Mouse (Mus musculus) embryonic facial prominence, embryonic 12.5 days (tissue): ENCODE data around the gene Fgd5. TPM values are rescaled to one million over a fixed set of nuclear protein-coding genes. Genes with fewer than 3 reads are reported as not detected.

Source experiments
- ATAC-seq: fragments of 200-750 bp; cut with Nextera tagmentation; 2 replicates; pipeline ENCODE4 v1.8.0; 2017; ENCODE audit not compliant: insufficient number of reproducible peaks, insufficient read depth, low FRiP score, low TSS enrichment
- H3K27ac ChIP-seq: fragments of 300-500 bp; sonication (generic); 2 replicates; pipeline ENCODE4 v1.5.1; 2016; ENCODE audit warnings: mild to moderate bottlenecking
- H3K27me3 ChIP-seq: fragments of 300-500 bp; sonication (generic); 2 replicates; pipeline ENCODE4 v1.6.1; 2016; ENCODE audit warnings: mild to moderate bottlenecking, moderate library complexity
- H3K36me3 ChIP-seq: fragments of 300-500 bp; sonication (generic); 2 replicates; pipeline ENCODE4 v1.6.1; 2016; ENCODE audit warnings: mild to moderate bottlenecking
- H3K4me1 ChIP-seq: fragments of 300-500 bp; sonication (generic); 2 replicates; pipeline ENCODE4 v1.6.1; 2016
- H3K4me2 ChIP-seq: fragments of 300-500 bp; sonication (generic); replicated peaks from 2 replicates; pipeline ENCODE4 v1.6.1; 2016; ENCODE audit warnings: mild to moderate bottlenecking, moderate library complexity
- H3K4me3 ChIP-seq: fragments of 300-500 bp; sonication (generic); 2 replicates; pipeline ENCODE4 v1.5.1; 2016; ENCODE audit warnings: mild to moderate bottlenecking
- H3K9ac ChIP-seq: fragments of 300-500 bp; sonication (generic); 2 replicates; pipeline ENCODE4 v1.6.1; 2016; ENCODE audit warnings: mild to moderate bottlenecking, moderate library complexity
- H3K9me3 ChIP-seq: fragments of 300-500 bp; sonication (generic); 2 replicates; pipeline ENCODE4 v1.6.1; 2016; ENCODE audit warnings: mild to moderate bottlenecking, moderate library complexity
- WGBS: fragments of 180-500 bp; shearing (Covaris S2); methylation state at CpG from one replicate; pipeline ENCODE4 v1.1.7; 2016; 5-methylcytosine and 5-hydroxymethylcytosine counted together
- polyA plus RNA-seq: library from polyadenylated mRNA; unstranded; fragments of >200 nt; fragmentation: Nextera tagmentation; extraction: Ambion mirVana; gene quantifications from 2 replicates; pipeline ENCODE4 v1.2.1, GENCODE M21; 2016

Gene Fgd5
- polyA plus RNA-seq, 1 experiment from 2014 or later: 10.2 TPM

DNA sequence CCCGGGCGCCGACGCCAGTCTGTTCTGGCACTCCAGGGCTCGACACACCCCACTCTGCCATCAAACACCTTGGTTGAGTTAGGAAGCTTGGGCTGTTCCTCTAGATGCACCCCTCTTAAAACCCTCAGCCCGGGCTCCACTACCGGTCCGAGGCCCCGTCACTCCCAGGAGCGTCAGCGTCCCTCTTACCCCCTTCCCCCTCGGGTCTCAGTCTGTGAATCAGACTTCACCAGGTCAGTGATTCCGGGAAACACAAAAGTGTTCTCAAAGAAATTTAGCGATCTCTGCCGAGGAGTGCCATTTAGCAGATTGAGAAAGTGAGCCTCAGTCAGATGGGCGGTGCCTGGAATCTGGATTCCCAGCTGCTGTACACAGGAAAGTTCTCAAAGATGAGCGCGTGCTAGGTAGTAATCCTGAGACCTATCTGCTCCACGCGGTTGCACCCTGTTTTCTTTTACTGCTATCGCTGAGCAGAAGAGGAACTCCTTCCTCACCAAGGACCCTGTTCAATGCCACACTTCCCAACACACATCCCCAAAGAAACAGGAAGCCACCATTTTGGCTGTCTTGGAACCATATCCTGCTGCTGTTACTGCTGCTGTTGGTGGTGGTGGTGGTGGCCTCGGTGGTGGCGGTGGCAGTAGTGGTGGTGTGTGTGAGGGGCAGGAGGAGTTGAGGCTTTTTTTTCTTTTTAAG, 771 bp downstream of the Fgd5 start:
- Histone ChIP-seq H3K27me3 (peaks cover 37% of the 10 kb centered on the region), H3K9ac (peak overlapping the region; percentile 51), H3K9me3 (no peaks in the 10 kb centered on the region), H3K36me3 (no peaks in the 10 kb centered on the region), H3K4me1 (peaks cover 7% of the 10 kb centered on the region; the same call in 1 of the 2 replicates), H3K4me2 (peak overlapping the region; percentile 92), H3K27ac (no peak overlapping the region), H3K4me3 (peak overlapping the region; percentile 58)
- no peak for ATAC-seq
- 8% methylated on average over 23 of the region's 23 CpGs for WGBS

DNA sequence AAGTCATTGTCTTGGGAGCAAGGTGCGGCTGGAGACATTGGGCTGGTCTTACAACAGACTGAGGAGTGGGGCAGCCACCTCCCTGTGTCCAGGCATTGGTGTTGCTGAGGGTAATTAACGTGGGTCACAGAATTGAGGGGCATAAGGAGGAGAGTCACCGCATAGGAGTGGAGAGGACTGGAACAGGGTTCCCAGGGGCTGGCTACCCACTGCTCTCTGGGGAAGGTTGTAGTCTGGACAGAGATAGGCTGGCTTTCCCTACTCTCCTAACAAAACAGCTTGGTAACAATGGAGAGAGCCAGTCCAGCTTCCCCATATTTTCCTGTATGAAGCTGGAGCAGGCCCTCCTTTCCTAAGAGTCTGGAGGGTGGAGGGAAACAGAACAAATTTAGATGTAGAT, 1.3 kb downstream of the Fgd5 start:
- Histone ChIP-seq H3K9ac (no peak overlapping the region), H3K36me3 (no peaks in the 10 kb centered on the region), H3K27me3 (peaks cover 37% of the 10 kb centered on the region), H3K4me3 (peak overlapping the region; percentile 58), H3K27ac (no peak overlapping the region), H3K4me1 (peaks cover 7% of the 10 kb centered on the region; the same call in 1 of the 2 replicates), H3K4me2 (0 out of 2 replicates have a peak overlapping the region, but pooled peaks have one; percentile 92), H3K9me3 (no peaks in the 10 kb centered on the region)
- ATAC-seq: no peak
- WGBS: 60% methylated on average over 3 of the region's 3 CpGs

DNA sequence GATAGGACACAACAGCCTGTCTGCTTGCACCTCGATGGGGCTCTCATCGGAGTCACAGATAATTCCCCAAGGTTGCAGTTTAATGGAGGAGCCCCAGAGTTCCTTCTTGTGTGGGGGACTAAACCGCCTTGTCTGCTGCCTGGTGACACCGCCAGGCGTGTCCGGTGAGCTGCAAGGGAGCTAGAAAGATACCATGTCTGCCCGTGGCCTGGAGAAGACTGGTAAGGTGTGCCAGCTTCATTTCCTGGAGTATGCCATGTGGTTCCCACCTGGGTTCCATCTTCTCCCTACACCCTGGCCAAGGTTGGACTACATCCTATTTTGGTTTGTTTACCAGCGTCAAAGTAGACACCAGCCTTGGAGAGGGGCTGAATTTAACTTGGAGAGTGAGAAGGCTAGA, 11.4 kb downstream of the Fgd5 start:
- Histone ChIP-seq H3K4me3 (no peak overlapping the region), H3K4me2 (no peak overlapping the region), H3K9ac (no peak overlapping the region), H3K27ac (no peak overlapping the region), H3K9me3 (no peaks in the 10 kb centered on the region), H3K4me1 (no peaks in the 10 kb centered on the region), H3K36me3 (no peaks in the 10 kb centered on the region), H3K27me3 (no peaks in the 10 kb centered on the region)
- 89% methylated on average over 8 of the region's 8 CpGs for WGBS
- no peak for ATAC-seq

DNA sequence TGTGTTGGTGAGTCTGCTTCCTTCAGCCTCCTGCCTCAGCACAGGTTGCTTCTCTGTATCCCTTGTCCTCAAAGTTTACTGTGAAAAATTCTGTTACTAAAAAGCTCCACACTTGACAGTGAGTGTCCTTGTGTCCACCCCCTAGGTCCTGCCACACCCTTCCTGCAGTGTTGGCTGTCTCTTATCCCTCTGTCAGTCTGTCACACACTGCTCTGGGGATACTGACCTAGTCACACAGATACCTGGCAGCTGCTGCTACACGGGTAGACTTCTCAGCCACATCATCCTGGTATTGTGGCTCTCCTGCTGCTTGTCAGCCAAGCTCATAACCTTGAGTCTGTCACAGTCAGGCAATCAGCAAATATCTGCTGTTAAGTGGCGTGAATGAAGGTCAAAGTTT, 14.1 kb downstream of the Fgd5 start:
- Histone ChIP-seq H3K9me3 (no peaks in the 10 kb centered on the region), H3K27ac (no peak overlapping the region), H3K9ac (no peak overlapping the region), H3K36me3 (no peaks in the 10 kb centered on the region), H3K4me1 (no peaks in the 10 kb centered on the region), H3K4me2 (no peak overlapping the region), H3K27me3 (no peaks in the 10 kb centered on the region), H3K4me3 (no peak overlapping the region)
- WGBS: 72% methylated on average over 2 of the region's 2 CpGs
- no peak for ATAC-seq

DNA sequence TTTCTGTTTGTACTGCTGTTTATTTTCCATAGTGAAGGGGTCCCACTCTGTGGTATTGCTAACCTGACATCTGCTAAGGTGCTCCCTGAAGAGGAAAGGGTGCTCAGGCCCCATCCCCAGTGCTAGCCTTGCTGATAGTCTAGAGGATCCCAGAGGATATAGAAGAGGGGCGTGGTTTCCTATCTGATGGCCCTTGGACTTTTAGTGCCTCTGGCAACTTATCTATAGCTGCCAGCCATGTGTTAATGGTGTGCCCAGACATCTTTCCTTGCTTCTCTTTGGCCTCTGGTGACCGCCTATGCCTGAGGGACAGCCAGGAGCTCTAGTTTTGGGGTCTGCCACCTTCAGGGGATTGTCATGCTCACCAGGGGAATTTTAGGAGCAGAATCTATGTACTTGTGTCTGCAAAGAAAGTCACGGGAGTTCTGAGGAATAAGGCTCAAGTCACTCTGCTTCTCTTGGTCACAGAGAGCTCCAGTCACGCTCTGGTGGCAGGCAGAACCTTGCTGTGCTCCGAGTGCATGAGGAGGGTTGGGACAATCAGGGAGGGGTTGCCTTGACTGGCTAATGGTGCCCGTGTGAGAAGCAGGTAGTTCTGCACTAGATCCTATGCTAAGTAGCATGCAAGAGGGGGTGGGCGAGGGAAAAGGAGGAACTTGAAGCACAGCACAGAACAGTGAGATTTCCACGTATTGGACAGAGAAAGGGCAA, 15.3 kb downstream of the Fgd5 start:
- Histone ChIP-seq H3K27ac (no peak overlapping the region), H3K9ac (no peak overlapping the region), H3K27me3 (no peaks in the 10 kb centered on the region), H3K4me1 (no peaks in the 10 kb centered on the region), H3K9me3 (no peaks in the 10 kb centered on the region), H3K4me3 (no peak overlapping the region), H3K36me3 (no peaks in the 10 kb centered on the region), H3K4me2 (no peak overlapping the region)
- ATAC-seq: no peak
- WGBS: 71% methylated on average over 8 of the region's 8 CpGs

DNA sequence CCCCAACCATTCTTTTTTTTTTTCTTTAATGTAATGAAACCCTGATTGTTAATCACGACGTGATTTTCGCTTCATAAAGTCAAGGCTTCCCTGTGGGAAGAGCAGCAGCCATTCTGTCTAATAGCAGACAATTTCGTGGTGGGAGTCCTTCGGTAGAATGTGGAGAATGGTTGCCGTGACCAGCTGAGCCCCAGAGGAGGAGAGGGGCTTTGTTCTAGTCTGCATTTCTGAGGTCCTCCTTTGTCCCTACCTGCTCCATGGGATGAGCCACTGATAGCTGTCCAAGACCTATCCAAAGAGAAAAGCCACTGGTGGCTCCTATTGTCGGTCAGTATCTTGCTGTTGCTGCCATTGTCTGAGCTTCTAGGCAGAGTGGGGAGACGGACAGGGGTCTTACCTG, 17.4 kb downstream of the Fgd5 start:
- Histone ChIP-seq H3K9ac (no peak overlapping the region), H3K27me3 (no peaks in the 10 kb centered on the region), H3K4me3 (no peak overlapping the region), H3K36me3 (no peaks in the 10 kb centered on the region), H3K4me2 (no peak overlapping the region), H3K27ac (no peak overlapping the region), H3K4me1 (no peaks in the 10 kb centered on the region), H3K9me3 (no peaks in the 10 kb centered on the region)
- ATAC-seq: no peak
- 75% methylated on average over 8 of the region's 8 CpGs for WGBS

DNA sequence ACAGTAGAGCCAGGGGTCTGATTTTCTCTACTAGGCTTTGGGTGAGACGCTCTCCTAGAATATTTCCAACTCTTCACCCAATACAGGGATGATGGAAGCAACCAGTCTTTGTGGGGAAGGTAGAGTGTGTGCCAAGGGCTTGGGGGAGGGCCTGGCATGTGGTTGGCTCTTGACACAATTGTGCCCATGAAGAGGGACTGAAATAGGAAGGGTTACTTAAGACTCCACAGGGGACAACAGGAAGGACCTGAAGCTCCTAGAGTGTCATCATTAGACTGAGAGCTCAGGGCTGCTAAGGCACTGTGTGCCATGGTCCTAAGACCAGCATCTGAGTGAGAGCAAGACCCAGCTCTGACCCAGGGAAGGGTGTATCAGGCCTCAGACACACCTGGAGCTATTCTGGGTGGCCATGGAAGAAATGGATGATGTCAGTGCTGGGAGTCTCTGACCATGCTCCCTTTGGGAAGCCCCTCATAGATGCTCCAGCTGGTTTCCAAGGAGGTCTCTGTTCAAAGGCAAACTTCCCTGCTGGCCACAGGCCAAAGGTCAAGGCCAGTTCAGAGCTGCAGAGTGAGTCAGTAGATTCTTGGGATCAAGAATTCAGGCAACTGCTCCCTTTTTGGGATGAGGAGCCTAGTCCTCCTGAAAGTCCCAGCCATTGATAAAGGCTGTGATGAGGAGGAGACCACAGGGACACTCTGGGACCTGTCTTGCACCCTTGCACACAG, 24.0 kb downstream of the Fgd5 start:
- H3K27me3 ChIP-seq: no peaks in the 10 kb centered on the region

DNA sequence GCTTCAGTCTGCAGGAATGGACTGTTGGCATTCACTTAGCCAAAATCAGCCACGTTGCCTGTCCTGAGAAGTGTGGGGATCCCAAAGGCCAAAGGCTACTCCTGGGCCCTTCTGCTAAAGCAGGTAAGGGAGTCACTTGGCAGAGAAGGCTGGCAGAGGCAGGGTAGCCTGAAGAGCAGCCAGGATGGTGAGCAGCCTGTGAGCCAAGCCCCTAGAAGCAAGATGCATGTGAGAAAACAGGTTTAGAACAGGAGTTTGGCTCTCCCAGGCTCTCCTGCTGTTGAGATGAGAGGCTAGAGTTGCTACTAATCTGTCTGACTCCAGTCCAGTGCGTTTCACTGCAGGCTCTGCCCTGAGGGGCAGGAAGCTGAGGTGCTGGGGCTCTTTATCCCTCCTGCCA, 25.0 kb downstream of the Fgd5 start:
- H3K9ac ChIP-seq: no peak overlapping the region

More for the DNA sequence above, 24.0 kb downstream of the Fgd5 start:
- H3K27ac ChIP-seq: no peak overlapping the region
- H3K36me3 ChIP-seq: no peaks in the 10 kb centered on the region
- no peak overlapping the region for H3K9ac ChIP-seq
- no peak for ATAC-seq
- WGBS: 85% methylated on average over 1 of the region's 1 CpGs
- H3K4me2 ChIP-seq: no peak overlapping the region
- no peak overlapping the region for H3K4me3 ChIP-seq
- peaks cover 7% of the 10 kb centered on the region for H3K4me1 ChIP-seq
- H3K9me3 ChIP-seq: no peaks in the 10 kb centered on the region

DNA sequence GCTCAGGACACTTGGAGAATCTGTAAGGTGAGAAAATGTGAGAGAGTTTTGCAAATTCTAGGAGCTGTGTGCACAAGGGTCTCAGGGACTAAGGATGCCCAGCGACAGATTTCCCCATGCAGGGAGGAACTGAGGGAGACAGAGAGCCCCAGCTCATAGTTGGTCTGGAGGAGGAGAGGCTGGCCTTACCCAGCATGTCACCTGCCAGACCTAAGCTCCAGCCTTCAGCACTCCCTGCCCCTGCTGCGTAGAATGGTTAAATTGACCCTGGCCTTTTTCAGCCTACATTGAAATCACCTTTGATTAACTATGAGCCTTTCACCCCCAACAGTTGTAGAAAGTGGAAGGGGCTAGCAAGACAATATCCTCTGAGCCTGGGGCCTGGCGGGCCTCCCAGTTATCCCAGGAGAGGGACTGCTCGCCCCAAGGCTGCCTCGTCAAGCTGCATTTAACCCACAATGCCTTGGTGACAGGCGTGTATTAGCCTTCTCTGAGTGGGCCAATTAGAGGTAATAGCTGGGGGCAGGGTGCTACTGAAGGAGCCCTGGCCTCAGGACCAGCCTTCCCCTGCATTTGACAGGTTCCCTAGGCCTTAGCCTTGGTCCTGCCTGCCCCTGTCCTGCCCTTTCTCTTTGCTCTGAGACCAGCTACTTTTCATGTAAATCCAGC, 25.6 kb downstream of the Fgd5 start:
- Histone ChIP-seq H3K4me1 (peaks cover 7% of the 10 kb centered on the region), H3K9ac (no peak overlapping the region), H3K4me3 (no peak overlapping the region), H3K27me3 (no peaks in the 10 kb centered on the region), H3K36me3 (no peaks in the 10 kb centered on the region), H3K9me3 (no peaks in the 10 kb centered on the region), H3K27ac (no peak overlapping the region), H3K4me2 (no peak overlapping the region)
- ATAC-seq: no peak
- 16% methylated on average over 6 of the region's 6 CpGs for WGBS

More for the DNA sequence above, 25.0 kb downstream of the Fgd5 start:
- Histone ChIP-seq H3K36me3 (no peaks in the 10 kb centered on the region), H3K4me2 (no peak overlapping the region), H3K4me3 (no peak overlapping the region), H3K4me1 (peaks cover 7% of the 10 kb centered on the region), H3K27me3 (no peaks in the 10 kb centered on the region), H3K9me3 (no peaks in the 10 kb centered on the region), H3K27ac (no peak overlapping the region)
- WGBS: 27% methylated on average over 2 of the region's 2 CpGs
- no peak for ATAC-seq

DNA sequence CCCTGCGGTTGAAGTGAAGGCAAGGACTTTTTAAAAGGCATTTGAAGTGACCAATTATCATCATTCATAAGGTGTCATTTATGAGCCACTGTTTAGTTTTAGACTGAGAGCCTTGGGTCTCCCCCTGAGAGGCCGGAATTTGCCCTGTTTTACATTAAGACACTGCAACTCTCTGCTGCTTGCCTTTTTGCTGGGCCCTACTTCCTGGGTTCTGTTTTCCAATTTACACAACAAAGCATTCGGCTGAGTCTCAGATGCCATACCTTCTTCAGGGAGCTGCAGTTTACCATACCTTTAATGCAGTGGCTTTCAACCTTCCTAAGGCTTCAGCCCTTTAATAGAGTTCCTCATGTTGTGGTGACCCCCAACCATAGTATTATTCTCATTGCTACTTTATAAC, 26.1 kb downstream of the Fgd5 start:
- Histone ChIP-seq H3K4me1 (peaks cover 7% of the 10 kb centered on the region), H3K36me3 (no peaks in the 10 kb centered on the region), H3K27ac (no peak overlapping the region), H3K4me3 (no peak overlapping the region), H3K27me3 (no peaks in the 10 kb centered on the region), H3K4me2 (no peak overlapping the region), H3K9ac (no peak overlapping the region), H3K9me3 (no peaks in the 10 kb centered on the region)
- ATAC-seq: no peak
- 34% methylated on average over 3 of the region's 3 CpGs for WGBS

DNA sequence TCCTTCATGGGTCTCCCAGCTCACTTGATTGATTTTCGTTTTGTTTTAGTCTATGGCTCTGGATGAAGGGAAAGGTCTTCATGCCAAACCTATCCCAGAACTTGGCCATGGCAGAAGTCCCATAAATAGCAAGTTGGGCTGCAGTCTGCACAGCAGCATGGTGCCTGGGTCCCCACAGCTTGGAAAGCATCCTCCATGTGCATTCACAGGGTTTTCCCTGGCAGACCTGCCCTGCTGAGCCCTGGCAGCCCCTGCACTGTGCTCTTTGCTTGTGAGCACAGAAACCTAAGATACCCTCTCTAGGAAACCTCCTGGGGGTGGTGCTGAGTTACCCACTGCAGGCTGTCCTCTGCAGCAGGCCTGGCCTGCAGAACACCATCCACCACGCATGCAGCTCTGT, 32.2 kb downstream of the Fgd5 start:
- no peak for ATAC-seq
- Histone ChIP-seq H3K9me3 (no peaks in the 10 kb centered on the region), H3K27ac (no peak overlapping the region), H3K9ac (no peak overlapping the region), H3K27me3 (no peaks in the 10 kb centered on the region; the same call in 1 of the 2 replicates), H3K4me2 (no peak overlapping the region), H3K4me3 (no peak overlapping the region), H3K4me1 (peaks cover 6% of the 10 kb centered on the region; the same call in 1 of the 2 replicates), H3K36me3 (no peaks in the 10 kb centered on the region)
- 77% methylated on average over 2 of the region's 2 CpGs for WGBS
